Mouse (Mus musculus) cerebellum, postnatal 4 days (tissue): ENCODE results near the gene Rcbtb2.

Experiments
- DNase-seq, 2 experiments: peaks; one replicate each; pipeline ENCODE4 v3.0.0; 2022; ENCODE audit warnings: low spot score in 2 of 2, mixed read lengths in 1 of 2

Rcbtb2 gene

DNA sequence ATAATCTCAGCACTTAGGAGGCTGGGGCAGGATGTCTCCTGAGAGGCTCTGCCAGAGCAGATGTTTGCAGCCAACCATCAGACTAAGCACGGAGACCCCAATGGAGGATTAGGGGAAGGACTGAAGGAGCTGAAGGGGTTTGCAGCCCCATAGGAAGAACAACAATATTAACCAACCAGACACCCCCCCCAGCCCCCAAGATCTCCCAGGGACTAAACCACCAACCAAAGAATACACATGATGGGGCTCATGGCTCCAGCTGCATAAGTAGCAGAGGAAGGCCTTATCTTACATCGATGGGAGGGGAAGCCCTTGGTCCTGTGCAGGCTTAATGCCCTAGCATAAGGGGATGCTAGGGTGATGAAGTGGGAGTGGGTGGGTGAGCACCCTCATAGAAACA, 6.5 kb upstream of the Rcbtb2 start:
- DNase-seq: no peak

DNA sequence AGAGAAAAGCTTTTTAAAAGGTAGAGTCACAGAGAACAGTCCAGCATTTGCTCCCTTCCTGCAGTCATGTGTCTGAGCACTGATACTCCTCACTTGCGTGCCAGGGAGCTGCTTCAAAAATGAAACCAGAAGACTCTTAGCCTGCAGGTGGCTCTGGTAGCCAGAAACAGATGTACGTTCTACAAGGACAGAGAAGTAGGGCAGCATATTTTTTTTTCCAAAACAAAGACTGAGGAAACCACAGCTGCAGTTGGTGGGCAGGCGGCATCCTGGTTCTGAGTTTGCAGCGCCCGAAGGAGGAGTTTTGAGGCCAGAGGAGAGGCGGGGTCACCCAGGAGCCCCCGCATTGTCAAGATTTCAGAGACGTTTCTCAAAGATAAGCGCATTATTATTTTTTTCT, 5.9 kb upstream of the Rcbtb2 start:
- no peak for DNase-seq

DNA sequence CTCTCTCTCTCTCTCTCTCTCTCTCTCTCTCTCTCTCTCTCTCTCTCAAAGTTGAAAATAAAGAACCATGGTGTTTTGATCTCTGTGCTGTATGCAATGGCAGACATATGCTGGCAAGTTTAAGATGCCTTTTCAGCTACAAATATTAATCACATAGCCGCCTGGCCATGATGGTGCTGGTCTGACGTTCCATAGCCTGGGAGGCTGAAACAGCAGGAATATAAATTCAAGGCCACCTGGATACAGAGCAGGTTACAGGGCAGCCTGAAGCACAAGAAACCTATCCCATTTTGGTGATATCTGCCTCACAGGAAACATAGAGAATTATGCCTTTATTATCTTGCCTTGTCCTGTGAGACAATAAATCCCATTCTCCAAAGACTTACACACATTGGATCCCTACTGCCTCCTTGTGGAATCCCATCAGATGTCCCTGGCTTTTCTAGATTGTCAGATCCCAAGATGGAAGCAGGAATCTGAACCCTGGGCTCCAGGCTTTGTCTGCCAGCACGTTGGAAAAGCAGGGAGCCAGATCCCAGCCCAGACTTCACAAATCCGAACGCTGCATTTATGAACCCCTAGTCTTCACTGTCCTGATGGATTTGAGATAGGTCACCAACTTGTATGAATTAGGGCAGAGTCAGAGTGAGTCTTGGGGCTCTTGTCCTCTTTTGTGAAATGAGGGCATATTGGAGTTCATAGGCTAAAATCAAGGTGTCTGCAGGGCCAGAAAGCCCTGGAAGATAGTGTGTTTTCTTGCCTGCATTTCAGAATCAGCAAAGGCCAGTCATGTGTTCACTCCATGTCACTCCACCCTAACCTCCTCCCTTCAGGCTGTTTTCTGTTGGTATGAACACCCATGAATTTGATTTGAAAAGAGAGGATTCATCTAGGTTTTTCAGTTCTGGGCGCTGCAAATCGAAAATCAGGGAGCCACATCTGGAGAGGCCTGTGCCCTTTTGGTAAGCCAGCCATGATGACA, 5.1 kb upstream of the Rcbtb2 start:
- DNase-seq: no peak

DNA sequence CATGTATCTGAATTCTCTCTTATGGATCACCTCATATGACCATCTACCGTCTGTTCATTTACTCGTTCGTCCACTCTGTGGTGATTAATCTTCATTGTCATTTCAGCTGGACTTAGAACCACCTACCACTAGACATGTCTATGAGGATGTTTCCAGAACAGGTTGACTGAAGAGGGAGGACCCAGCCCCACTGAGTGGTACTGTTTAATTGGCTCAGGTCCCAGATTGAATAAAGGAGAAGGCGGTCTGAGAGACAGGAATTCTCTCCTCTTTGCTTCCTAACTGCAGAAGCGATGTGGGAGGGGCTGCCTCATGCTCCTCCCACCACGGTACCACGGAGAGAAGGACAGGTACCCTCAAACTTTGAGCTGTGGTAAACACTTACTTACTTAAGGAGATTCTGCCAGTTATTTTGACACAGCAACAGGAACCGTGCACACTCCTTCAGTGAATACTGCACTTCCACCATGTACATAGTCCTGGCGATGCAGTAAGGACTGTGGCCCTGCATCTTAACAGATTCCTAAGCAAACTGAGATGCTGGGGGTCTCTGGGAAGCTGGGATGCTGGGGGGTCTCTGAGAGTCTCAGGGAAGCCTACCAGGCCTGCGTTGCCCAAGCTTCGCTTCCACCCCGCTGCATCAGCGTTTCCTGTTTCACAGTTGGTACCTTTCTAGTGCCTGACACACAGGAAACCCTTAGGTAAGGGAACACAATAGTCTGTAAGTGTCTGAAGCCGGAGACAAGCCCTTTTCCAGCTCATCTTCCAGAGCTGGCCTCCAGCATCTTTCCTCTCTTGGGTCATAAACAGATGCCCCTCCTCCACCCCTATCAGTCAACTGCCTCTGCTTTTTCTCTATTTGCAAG, 4.1 kb upstream of the Rcbtb2 start:
- DNase-seq: no peak

DNA sequence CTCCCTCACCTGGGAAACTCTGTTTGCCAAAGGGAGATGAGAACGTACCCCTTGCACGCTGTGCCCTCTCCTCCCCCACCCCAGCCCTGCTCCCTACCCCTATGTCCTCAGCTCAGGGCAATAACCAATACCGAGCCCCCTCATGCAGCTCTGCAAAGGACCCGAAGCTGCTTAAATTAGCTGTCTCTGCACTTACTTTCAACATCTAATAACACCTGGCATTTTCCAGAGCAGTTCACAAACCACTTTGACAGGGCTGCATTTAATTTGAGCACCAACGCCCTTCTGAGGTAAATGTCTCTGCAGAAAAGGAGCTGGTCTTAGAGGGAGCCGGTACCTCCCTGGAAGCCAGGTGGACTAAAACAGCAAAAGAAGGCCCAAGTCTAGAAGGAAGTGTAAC, 3.4 kb upstream of the Rcbtb2 start:
- DNase-seq: no peak

DNA sequence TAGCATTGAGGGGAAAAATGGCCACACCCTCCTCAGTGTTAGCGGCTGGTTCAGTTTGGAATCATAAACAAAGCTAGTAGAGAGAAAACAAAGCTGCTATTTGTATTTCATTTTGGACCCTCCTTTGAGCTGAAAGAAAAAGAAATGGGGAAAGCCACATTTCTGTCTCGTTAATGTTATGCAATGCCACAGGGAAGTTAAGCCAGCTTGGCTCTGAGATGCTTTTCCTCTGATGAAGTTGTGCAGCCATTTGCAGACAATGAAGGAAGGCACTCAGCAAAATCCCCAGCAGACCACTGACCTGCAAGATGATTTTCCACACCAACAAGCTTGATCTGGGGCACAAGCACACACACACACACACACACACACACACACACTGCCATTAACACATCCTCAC, 2.9 kb upstream of the Rcbtb2 start:
- no peak for DNase-seq

DNA sequence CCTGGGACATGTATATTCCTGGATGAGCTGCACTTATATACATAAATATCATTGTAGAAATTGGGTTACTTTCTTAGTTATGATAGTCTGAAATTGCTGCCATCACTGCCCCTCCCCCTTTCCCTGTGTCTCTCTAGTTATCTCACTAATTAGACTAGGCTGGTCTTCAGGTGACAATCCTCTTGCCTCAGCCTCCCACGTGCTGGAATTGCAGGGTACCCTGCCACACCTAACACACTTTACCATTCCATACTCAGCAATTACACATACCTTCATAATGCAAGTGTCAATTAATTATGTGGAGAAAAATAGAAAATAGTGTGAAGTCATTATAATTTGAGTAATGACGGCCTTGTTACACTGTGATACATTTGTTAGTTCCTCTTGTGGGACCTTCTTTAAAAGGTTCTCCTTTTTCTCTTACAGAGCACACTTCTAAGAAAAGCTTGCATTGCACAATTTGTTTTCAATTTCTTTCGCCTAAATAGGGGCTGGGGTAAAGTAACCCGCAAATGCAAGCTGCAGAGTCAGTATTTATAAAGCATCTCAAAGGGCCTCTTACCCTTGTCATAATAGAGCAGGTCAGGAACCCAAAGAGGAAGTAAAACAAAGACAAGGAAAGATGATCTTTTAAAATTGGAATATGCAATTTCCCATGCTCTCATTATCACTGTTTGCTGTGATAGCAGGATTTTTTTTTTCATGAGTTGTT, 470 bp upstream of the Rcbtb2 start:
- DNase-seq: no peak

DNA sequence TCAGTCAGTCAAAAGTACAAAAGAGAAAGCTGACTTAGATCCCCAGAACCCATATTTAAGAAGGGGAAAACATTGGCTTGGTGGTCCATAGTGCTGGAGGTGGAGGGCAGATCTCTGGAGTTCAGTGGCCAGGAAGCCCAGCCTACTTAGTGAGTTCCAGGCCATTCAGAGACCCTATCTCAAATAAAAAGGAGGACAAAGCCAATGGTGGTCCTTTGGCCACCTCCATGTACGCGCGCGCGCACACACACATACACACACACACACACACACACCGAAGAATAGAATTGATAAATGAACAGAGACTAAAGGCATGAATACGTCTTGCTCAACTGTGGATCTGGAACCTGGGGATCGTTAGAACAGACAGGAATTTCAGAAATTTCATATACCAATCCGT, 544 bp downstream of the Rcbtb2 start:
- DNase-seq: no peak

DNA sequence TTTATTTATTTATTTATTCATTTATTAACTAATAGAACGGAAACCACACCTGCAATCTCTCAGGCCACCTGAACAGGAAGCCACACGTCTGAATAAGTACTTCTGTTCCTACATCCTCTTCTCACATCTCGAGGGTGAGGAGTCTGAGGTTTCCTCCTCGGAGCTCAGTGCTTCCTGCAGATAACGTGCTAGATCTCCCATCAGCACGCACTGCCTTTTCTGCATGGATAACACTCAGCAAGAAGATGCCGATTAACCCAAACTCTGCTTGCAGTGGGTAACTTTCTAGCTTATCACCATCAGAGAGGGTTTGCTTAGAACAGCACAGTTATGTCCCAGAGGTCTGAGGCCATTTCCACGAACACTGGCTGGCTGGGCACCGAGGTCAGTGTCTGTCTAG, 949 bp downstream of the Rcbtb2 start:
- no peak for DNase-seq

DNA sequence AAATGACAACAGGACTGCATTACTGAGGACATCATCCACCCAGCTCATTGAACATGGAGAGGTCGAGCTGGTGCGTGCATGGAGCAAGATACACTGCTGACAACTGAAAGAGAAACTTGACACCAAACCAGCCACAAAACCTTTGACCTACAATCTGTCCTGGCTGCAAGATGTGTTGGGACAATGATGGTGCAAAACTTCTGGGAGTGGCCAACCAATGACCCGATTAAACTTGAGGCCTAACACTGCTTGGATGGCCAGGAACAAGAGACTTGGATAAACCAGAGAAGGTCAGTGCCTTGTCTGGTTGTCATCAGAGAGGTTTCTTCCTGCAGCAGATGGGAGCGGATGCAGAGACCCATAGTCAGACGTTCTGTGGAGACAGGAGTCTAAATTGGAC, 7.7 kb downstream of the Rcbtb2 start:
- no peak for DNase-seq

DNA sequence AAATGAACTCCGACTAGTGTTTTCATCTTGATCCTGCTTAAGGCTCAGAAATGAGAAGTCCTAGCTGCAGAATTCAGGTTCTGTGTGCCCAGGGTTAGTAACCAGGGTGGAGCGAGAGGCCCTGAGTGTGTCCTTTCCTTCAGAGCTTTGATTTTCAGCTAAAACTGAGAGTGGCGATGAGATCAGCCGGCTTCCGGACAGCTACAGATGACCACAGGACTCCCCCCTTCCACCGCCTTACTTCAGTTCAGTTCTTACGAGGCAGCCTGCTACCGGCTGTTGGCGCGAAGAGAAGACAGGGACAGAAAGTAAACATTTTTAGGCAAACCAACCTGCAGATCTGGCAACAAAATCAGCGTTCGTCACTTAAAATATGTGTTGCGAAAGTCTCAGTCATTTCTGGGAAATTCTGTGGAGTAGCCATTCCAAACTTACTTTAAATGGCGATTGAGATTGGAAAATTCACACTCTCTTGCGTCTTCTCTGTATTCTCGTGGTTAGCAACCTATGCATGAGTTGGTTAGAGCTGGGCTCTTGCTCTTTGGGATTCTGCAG, 9.1 kb downstream of the Rcbtb2 start:
- no peak for DNase-seq

DNA sequence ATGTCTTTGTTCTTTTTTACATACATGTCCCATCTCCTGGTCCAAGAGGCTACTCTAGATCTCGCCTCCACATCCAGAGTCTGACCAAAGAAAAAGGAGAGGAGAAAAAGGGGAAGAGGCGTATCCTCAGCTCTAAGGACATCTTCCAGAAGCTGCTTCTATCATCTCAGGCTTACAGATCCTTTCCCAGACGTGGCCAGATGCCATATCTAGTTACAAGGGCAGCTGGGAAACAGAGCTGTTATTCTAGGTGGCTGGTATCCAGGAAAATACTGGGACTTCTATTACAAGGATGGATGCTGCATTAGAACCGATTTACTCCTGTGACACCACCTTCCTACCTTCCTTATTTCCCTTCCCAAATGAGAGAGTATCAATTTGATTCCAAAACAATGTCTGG, 9.9 kb downstream of the Rcbtb2 start:
- no peak for DNase-seq

DNA sequence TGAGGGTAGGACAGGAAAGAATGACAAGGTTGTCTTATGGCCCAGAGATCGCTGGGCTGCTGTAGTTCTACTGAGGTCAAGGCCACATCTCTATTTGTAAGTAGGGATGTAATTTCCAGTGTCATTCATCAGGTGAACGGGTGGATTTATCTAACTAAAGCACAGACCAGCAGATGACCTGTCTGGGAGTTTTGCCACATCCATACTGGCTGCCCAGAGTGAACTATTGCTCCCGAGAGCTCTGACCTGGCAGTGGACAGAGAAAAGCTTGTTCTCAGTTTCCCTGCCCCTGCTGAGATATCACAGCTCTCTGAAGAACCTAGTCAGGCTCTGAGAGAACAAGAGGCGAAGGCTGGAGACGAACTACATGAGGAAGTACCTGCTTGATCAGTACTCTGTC, 14.4 kb downstream of the Rcbtb2 start:
- DNase-seq: no peak

DNA sequence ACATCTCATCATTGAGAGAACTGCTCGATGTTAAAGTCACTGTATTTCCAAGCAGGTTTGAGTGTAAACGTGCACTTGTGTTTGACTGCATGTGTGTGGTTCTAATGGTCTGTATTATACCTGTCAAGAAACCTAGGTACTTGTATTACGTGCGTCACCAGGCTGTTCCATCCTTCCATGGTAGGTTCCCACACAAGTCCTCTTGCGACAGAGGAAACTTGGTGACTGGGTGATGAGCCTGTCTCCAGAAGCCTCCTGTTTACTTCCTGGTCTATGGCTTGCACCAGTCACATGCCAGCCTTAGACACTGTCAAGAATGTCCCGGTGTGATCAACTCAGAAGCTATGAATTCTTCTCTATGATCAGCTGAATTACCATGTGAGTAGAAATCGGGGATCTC, 15.6 kb downstream of the Rcbtb2 start:
- no peak for DNase-seq

DNA sequence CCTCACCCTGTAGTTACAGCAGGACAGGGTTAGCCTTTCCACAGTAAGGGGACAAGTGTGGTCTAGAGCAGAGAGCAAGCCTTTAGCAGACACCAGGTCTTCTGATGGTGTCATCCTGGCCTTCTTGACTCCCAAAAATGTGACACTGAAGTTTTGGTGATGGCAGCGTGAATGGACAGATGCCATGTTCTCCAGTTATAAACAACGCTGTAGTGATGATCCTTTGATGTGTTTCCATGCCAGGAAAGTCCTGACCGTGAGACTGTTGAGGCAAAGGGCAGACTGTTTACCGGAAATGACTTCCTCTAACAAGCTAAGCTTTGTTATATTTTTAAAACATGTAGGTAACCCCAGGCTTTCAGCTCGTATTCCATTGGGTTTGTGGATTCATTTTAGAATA, 17.0 kb downstream of the Rcbtb2 start:
- no peak for DNase-seq

DNA sequence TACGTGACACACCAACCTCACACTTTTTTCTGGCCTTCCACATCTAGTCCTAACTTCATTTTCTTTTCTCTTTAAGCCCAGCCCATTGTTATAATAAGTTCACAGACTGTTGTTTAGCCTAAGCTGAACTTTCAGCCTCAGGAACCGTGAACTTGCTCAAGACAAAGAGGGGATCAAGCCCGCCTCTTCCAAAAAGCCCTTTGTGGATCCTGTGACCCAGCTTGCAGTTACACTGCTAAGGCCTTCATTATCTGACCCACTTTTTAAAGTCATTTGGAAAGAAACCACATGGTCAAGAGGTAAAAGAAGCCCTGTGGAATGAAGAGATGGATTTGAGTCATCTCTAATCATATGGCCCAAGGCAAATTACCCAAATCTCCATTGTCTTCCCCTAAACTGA, 19.0 kb downstream of the Rcbtb2 start:
- no peak for DNase-seq

DNA sequence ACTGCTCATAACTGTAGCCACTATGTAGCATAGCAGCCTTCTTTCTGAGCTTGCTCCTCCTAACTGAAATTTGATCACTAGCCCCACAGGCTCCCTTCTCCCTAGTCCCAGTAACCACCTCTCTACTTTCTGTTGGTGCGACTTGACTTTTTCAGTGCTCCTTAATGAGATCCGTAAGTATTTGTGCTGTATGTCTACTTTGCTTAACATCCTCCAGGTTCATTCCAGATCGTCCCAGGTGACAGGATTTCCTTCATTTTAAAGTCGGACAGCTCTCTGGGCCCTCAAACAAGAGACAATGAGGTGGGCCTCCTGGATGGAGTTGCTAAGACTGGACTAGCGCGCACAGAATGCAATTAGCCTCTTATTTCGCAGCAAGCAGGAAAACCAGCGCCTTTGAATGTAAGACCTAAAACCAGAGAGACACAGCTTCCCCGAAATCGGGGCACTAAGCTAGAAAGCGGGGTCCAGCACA, 19.6 kb downstream of the Rcbtb2 start:
- no peak for DNase-seq

DNA sequence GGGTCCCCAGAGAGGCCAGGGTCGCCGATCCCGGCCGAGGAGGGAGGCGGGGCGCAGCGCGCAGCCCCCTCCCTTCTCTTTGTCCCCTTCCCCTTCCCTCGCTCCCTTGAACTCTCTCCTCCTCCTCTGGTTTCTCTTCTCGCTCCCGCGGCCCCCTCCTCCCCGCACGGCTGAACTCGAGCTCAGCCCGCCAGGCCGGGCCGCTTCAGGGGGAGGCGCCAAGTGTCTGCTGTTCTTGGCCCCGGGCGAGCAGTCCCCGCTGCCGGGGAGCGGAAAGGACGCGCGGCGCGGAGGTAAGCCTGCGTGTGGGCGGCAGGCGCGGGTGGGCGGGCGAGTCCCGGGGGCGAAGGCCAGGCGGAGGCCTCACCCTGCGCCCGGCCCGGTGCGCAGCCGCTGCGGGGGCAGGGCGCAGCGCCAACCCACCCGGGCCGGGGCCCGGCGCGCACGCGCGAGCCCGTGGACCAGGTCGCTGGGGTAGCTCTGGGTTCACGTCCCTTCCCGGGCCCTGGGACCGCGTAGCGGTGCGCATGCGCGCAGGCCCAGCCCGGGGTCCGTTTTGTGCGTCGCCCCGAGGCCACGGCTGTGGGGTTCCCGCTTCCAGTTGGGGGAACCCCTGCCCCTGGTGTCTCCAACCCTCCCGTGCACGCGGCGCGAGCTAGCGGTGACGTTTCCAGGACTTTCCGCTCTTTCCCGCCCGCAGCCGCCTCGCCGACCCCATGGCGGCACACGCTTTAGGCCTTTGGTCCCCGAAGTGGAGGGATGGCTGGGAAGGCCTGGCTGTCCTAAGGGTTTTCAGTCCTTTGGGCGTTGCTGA, 20.3 kb downstream of the Rcbtb2 start:
- DNase-seq: peak; percentile 52 to 79

DNA sequence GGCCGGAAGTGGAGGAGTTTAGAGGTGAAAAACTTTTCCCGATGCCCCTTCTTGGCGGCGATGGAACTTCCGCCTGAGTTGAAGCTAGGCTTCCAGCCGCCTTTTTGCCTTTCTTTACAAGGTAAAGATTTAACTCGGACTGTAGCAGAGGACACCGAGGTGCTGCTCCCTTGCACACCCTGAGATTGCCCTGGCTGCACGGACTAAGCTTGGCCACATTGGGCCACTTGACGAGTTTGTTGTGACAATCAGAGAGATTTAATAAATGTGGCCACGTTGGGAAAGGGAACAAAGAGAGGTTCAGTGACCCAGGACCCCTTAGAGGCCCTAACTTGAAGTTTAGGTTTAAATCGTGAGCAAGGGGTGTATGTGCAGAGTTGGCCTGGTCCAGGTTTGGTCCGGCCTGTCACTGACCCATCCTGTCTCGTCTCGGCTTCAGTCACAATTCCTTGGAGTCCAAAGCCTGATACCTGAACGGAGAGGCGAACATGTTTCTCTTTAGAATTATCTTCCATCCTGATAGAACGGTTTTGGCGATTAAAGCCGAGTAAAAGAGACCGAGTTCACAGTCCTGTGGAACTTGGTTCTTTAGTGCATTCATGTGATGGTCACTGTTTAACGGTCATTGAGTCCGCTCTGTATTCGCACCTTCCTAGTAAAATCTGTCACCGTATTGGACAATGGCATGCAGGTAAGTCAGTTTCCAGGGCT, 21.0 kb downstream of the Rcbtb2 start:
- no peak for DNase-seq

DNA sequence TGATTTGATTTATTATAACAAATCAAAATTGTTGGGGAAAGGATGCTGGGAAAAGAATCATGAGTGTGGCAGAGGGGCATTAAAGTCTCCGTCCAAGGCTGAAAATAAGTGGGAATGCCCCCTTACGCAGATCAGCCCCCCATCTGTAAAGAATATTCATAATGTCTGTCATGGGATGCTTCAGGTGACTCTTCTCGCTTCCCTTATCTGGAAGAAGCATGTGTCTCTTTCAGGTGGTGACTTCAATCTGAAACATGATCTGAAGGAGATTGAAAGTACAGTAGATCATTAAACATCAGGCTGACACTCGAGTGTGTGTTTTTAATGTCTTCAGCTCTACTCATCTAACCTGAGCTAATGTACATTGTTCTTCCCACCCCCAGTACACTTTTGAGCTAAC, 22.7 kb downstream of the Rcbtb2 start:
- DNase-seq: no peak
